7 mouse cellular contexts compared by ENCODE assay signal in the genomic region with DNA sequence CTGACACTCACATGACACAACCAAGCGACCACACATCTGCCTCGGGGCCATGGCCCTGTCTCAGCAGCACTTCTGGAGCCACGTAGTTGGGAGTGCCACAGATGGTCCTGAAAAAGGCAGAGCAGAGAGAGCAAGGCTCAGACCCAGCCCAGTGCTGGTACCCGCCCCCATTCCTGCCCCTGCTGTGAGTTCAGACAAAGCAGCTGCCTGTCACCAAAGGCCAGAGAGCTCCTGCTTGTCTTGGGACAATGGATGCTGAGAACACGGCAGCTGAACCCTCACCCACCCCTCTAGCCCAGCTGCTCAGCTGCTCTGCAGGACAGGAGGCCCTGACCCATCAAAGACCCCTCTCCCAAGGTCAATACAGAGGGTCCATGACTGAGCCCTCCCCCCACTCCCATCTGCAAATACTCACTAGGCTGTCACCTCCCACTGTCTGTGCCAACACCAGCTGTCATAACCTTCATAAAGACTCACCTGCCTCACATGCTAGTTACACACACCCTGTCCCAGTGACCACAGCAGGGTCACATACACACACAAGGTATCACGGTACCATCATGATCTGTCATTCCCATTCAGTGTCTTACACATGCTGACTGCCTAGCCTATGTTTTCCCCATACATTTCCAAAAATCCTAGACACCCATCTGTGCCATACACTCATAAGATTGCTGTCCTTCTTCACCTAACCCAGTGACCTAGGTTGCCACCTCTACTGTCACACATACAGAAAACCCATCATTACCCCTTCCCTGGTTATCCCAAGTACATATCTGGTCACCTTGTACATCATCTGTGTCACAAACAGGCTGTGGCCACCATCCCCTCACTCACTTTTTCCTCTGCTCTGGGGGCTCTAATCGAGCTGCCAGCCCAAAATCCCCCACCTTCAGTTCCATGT. TPM values are rescaled to one million over a fixed set of nuclear protein-coding genes. Genes with fewer than 3 reads are reported as not detected.
DNase-seq lines count a peak whose midpoint lies in the region; ATAC-seq and TF ChIP-seq lines count a peak whose summit lies in the region.

No protein-coding gene starts in this region.

- peaks cover 12% of the 10 kb centered on the region for H3K4me1 ChIP-seq in lung, embryonic 16.5 days (replicated peaks; ENCODE audit: control insufficient read depth, insufficient read depth, low read length)
- H3K4me1 ChIP-seq in lung, adult 2 months (ENCODE audit: control insufficient read depth, insufficient read depth, low read length): peaks cover 5% of the 10 kb centered on the region
- H3K4me1 ChIP-seq in embryonic fibroblast, embryonic 13.5 days (ENCODE audit: control insufficient read depth, insufficient read depth, low read length): peaks cover 13% of the 10 kb centered on the region
- H3K4me1 ChIP-seq in liver, embryonic 14.5 days (replicated peaks; ENCODE audit: control insufficient read depth in 2 of 2, insufficient read depth in 2 of 2, low read length in 1 of 2): peaks cover 5 to 24% of the 10 kb centered on the region in 2 experiments
- H3K4me1 ChIP-seq in stomach, postnatal 0 days (replicated peaks; ENCODE audit: control insufficient read depth, insufficient read depth): no peaks in the 10 kb centered on the region

- no peak for DNase-seq in lung, adult 2 months
- no peak for DNase-seq in liver, embryonic 14.5 days (ENCODE audit: low read depth in 3 of 3, low spot score in 3 of 3)
- no peak for DNase-seq in stomach, postnatal 0 days (ENCODE audit: low spot score)
- DNase-seq in spleen, postnatal 10 days (ENCODE audit: low spot score in 2 of 2): no peak
- DNase-seq in spleen, postnatal 36 days (ENCODE audit: low spot score in 2 of 2): no peak

- TF ChIP-seq CTCF in lung, adult 2 months (IDR thresholded peaks at IDR 0.05; ENCODE audit: insufficient read depth, low read length): no peak
- TF ChIP-seq CTCF in embryonic fibroblast, embryonic 13.5 days (IDR thresholded peaks at IDR 0.05; ENCODE audit: borderline replicate concordance, insufficient read depth, low read length): no peak
- no peak for TF ChIP-seq CTCF in liver, embryonic 14.5 days (IDR thresholded peaks at IDR 0.05; ENCODE audit: low read depth)
- no peak for TF ChIP-seq CTCF in stomach, postnatal 0 days (IDR thresholded peaks at IDR 0.05; ENCODE audit: low read depth)

- peaks cover 7% of the 10 kb centered on the region for H3K27me3 ChIP-seq in lung, embryonic 16.5 days (ENCODE audit: control insufficient read depth, insufficient read depth, low read depth, low read length)
- H3K27me3 ChIP-seq in liver, embryonic 14.5 days (ENCODE audit: control insufficient read depth, insufficient read depth, low read length): peaks cover 13% of the 10 kb centered on the region
- H3K27me3 ChIP-seq in stomach, postnatal 0 days (ENCODE audit: control insufficient read depth, insufficient read depth, low read length): no peaks in the 10 kb centered on the region

- no peaks in the 10 kb centered on the region for H3K36me3 ChIP-seq in lung, embryonic 16.5 days (ENCODE audit: control insufficient read depth, insufficient read depth, low read length)
- no peaks in the 10 kb centered on the region for H3K36me3 ChIP-seq in liver, embryonic 14.5 days (replicated peaks; ENCODE audit: control insufficient read depth, insufficient read depth, low read depth)
- H3K36me3 ChIP-seq in stomach, postnatal 0 days (ENCODE audit: control insufficient read depth, insufficient read depth, low read length): peaks cover 9% of the 10 kb centered on the region; the same call in 1 of the 2 replicates

- H3K9ac ChIP-seq in lung, embryonic 16.5 days (ENCODE audit: low read length): no peak overlapping the region
- H3K9ac ChIP-seq in liver, embryonic 14.5 days (replicated peaks): no peak overlapping the region
- H3K9ac ChIP-seq in stomach, postnatal 0 days (ENCODE audit: low read length): peak overlapping the region; percentile 45; the same call in 1 of the 2 replicates

- H3K4me2 ChIP-seq in lung, embryonic 16.5 days (ENCODE audit: low read depth, low read length): peak overlapping the region; percentile 98
- peak overlapping the region; percentile 76 for H3K4me2 ChIP-seq in liver, embryonic 14.5 days (ENCODE audit: low read depth)
- H3K4me2 ChIP-seq in stomach, postnatal 0 days (replicated peaks; ENCODE audit: low read depth): peak overlapping the region; percentile 98

- H3K4me3 ChIP-seq in lung, embryonic 16.5 days (ENCODE audit: low read length): peak overlapping the region; percentile 61; the same call in 1 of the 2 replicates
- H3K4me3 ChIP-seq in lung, adult 2 months (replicated peaks; ENCODE audit: extremely low read depth, low read depth, low read length): no peak overlapping the region
- peak overlapping the region; percentile 75 for H3K4me3 ChIP-seq in embryonic fibroblast, embryonic 13.5 days (ENCODE audit: insufficient read depth, low read length)
- no peak overlapping the region; a peak in 1 of 4 replicates for H3K4me3 ChIP-seq in liver, embryonic 14.5 days (ENCODE audit: insufficient read depth in 1 of 2, low read depth in 2 of 2, low read length in 2 of 2)
- H3K4me3 ChIP-seq in stomach, postnatal 0 days (ENCODE audit: low read depth, low read length): peak overlapping the region; percentile 80

- 39% methylated on average over 7 of the region's 7 CpGs for WGBS in lung, embryonic 16.5 days
- WGBS in lung, adult 2 months: 65% methylated on average over 7 of the region's 7 CpGs
- WGBS in liver, embryonic 14.5 days (ENCODE audit: insufficient replicate concordance): 47% methylated on average over 7 of the region's 7 CpGs
- WGBS in stomach, postnatal 0 days: 54% methylated on average over 7 of the region's 7 CpGs

- no peak for TF ChIP-seq POLR2A in lung, adult 2 months (IDR thresholded peaks at IDR 0.05; ENCODE audit: borderline replicate concordance, extremely low read depth, low read depth, low read length)
- peak; percentile 39; the same call in 1 of the 2 replicates for TF ChIP-seq POLR2A in embryonic fibroblast, embryonic 13.5 days (IDR thresholded peaks at IDR 0.05; ENCODE audit: low read depth, low read length)

- no peaks in the 10 kb centered on the region for H3K9me3 ChIP-seq in lung, embryonic 16.5 days (ENCODE audit: control insufficient read depth, low read length)
- no peaks in the 10 kb centered on the region for H3K9me3 ChIP-seq in liver, embryonic 14.5 days (ENCODE audit: control insufficient read depth, low read length)
- no peaks in the 10 kb centered on the region for H3K9me3 ChIP-seq in stomach, postnatal 0 days (ENCODE audit: control insufficient read depth, low read length)

- no peak for ATAC-seq in lung, embryonic 16.5 days (ENCODE audit: low read depth)
- ATAC-seq in liver, embryonic 14.5 days (ENCODE audit: insufficient read depth): no peak
- no peak for ATAC-seq in stomach, postnatal 0 days (ENCODE audit: low FRiP score, low TSS enrichment)

- no peak overlapping the region for H3K27ac ChIP-seq in lung, embryonic 16.5 days (ENCODE audit: low read length)
- no peak overlapping the region for H3K27ac ChIP-seq in embryonic fibroblast, embryonic 13.5 days (ENCODE audit: insufficient read depth, low read length)
- no peak overlapping the region for H3K27ac ChIP-seq in liver, embryonic 14.5 days
- H3K27ac ChIP-seq in stomach, postnatal 0 days (replicated peaks): no peak overlapping the region

- no peak for TF ChIP-seq EP300 in liver, embryonic 14.5 days (IDR thresholded peaks at IDR 0.05; ENCODE audit: low read depth)
- no peak for TF ChIP-seq EP300 in stomach, postnatal 0 days (optimal IDR thresholded peaks at IDR 0.05)

RNA-seq across cellular contexts. Expression of a gene that starts 1.6 kb away (rescaled TPM):
- polyA plus RNA-seq in lung, embryonic 16.5 days (2015; fragmentation: Nextera tagmentation; extraction: Ambion mirVana): 3.0 and 3.2 TPM in 2 replicates
- polyA plus RNA-seq in lung, adult 2 months (2012; rRNA removed): 19.4 and 20.4 TPM in 2 replicates
- polyA plus RNA-seq in embryonic fibroblast, embryonic 13.5 days (2011; ENCODE audit: insufficient read length, low read depth, missing spikeins): 10.6 and 15.4 TPM in 2 replicates
- polyA plus RNA-seq in liver, embryonic 14.5 days (2012; rRNA removed): 1.7 and 2.0 TPM in 2 replicates
- 1.1 TPM in 2 replicates for polyA plus RNA-seq in liver, embryonic 14.5 days (2014; fragmentation: Nextera tagmentation; extraction: Ambion mirVana)
- polyA plus RNA-seq in stomach, postnatal 0 days (2015; fragmentation: Nextera tagmentation; extraction: Ambion mirVana): 18.1 and 18.7 TPM in 2 replicates

RNA-seq across cellular contexts. Expression of a gene that starts 5.5 kb away (rescaled TPM):
- 3.6 and 5.1 TPM in 2 replicates for polyA plus RNA-seq in lung, embryonic 16.5 days (2015; fragmentation: Nextera tagmentation; extraction: Ambion mirVana)
- polyA plus RNA-seq in lung, adult 2 months (2012; rRNA removed): 58.9 and 61.4 TPM in 2 replicates
- polyA plus RNA-seq in embryonic fibroblast, embryonic 13.5 days (2011; ENCODE audit: insufficient read length, low read depth, missing spikeins): not detected in 2 replicates
- not detected in 2 replicates for polyA plus RNA-seq in liver, embryonic 14.5 days (2012; rRNA removed)
- polyA plus RNA-seq in liver, embryonic 14.5 days (2014; fragmentation: Nextera tagmentation; extraction: Ambion mirVana): not detected in 2 replicates
- 0.58 and 0.62 TPM in 2 replicates for polyA plus RNA-seq in stomach, postnatal 0 days (2015; fragmentation: Nextera tagmentation; extraction: Ambion mirVana)

RNA-seq across cellular contexts. Expression of a gene that starts 6.6 kb away (rescaled TPM):
- polyA plus RNA-seq in lung, embryonic 16.5 days (2015; fragmentation: Nextera tagmentation; extraction: Ambion mirVana): 4.5 and 4.9 TPM in 2 replicates
- polyA plus RNA-seq in lung, adult 2 months (2012; rRNA removed): 12.1 and 13.7 TPM in 2 replicates
- 42.1 and 57.8 TPM in 2 replicates for polyA plus RNA-seq in embryonic fibroblast, embryonic 13.5 days (2011; ENCODE audit: insufficient read length, low read depth, missing spikeins)
- 2.7 and 2.9 TPM in 2 replicates for polyA plus RNA-seq in liver, embryonic 14.5 days (2012; rRNA removed)
- polyA plus RNA-seq in liver, embryonic 14.5 days (2014; fragmentation: Nextera tagmentation; extraction: Ambion mirVana): 2.3 and 2.5 TPM in 2 replicates
- polyA plus RNA-seq in stomach, postnatal 0 days (2015; fragmentation: Nextera tagmentation; extraction: Ambion mirVana): 5.7 and 5.9 TPM in 2 replicates

RNA-seq across cellular contexts. Expression of a gene that starts 23.9 kb away (rescaled TPM):
- polyA plus RNA-seq in lung, embryonic 16.5 days (2015; fragmentation: Nextera tagmentation; extraction: Ambion mirVana): 858 and 904 TPM in 2 replicates
- 456 and 494 TPM in 2 replicates for polyA plus RNA-seq in lung, adult 2 months (2012; rRNA removed)
- polyA plus RNA-seq in embryonic fibroblast, embryonic 13.5 days (2011; ENCODE audit: insufficient read length, low read depth, missing spikeins): 1,876 and 2,108 TPM in 2 replicates
- polyA plus RNA-seq in liver, embryonic 14.5 days (2012; rRNA removed): 908 and 935 TPM in 2 replicates
- 901 and 915 TPM in 2 replicates for polyA plus RNA-seq in liver, embryonic 14.5 days (2014; fragmentation: Nextera tagmentation; extraction: Ambion mirVana)
- 752 and 809 TPM in 2 replicates for polyA plus RNA-seq in stomach, postnatal 0 days (2015; fragmentation: Nextera tagmentation; extraction: Ambion mirVana)

RNA-seq across cellular contexts. Expression of a gene that starts 36.3 kb away (rescaled TPM):
- 5.3 and 5.7 TPM in 2 replicates for polyA plus RNA-seq in lung, embryonic 16.5 days (2015; fragmentation: Nextera tagmentation; extraction: Ambion mirVana)
- polyA plus RNA-seq in lung, adult 2 months (2012; rRNA removed): 8.3 and 8.8 TPM in 2 replicates
- polyA plus RNA-seq in embryonic fibroblast, embryonic 13.5 days (2011; ENCODE audit: insufficient read length, low read depth, missing spikeins): not detected in 2 replicates
- 0.61 and 0.84 TPM in 2 replicates for polyA plus RNA-seq in liver, embryonic 14.5 days (2012; rRNA removed)
- polyA plus RNA-seq in liver, embryonic 14.5 days (2014; fragmentation: Nextera tagmentation; extraction: Ambion mirVana): 0.52 and 0.55 TPM in 2 replicates
- 1.3 and 1.5 TPM in 2 replicates for polyA plus RNA-seq in stomach, postnatal 0 days (2015; fragmentation: Nextera tagmentation; extraction: Ambion mirVana)

Comparison
In these comparisons a context has a peak if more than half of its experiments do, and no peak if none do; other contexts are left out.
1. H3K4me3 ChIP-seq: peak in lung, embryonic 16.5 days (single experiment), embryonic fibroblast, embryonic 13.5 days (single experiment) and stomach, postnatal 0 days (single experiment); none in lung, adult 2 months (single experiment) and liver, embryonic 14.5 days (0 of 2).
2. Peak in every context shown above with its lines, with median percentiles within 50 percentile points of each other: H3K4me2 ChIP-seq.